In the genomic region with DNA sequence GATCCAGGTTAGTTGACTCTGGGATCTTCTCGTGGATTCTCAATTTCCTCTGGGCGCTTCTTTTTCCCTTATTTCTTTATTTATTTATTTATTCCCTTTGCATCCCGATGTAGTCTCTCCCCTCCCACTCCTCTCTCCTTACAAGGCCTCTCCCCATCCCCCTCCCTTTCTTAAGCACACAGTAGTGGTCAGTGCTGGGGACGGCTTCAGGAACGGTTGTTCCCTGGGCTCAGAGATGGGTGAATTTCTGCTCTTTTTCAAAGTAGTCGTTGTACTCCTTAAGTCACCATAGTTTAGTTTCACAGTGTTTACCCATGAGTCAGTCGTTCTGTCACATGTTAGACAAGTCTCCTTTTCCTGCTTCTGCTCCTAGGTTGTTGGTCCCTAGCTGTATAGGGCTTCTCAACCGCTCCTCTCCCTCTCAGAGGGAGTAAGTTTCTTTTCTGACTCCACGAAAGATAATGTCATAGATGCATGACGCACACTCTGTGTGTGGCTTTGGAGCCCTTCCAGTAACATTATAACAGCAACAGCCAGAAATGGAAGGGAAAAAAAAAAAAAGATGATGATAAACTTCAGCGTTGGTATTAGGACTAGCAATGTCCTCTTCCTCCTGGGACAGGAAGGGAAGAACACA, we compare ENCODE assay signal across 13 mouse cellular contexts.
DNase-seq lines count a peak whose midpoint lies in the region; ATAC-seq and TF ChIP-seq lines count a peak whose summit lies in the region.
"Had no signal": no experiment of that assay in that cellular context is flagged by ENCODE, and none has a peak within 500 bp of the region (broad histone marks: within the 10 kb centered on the region; RNA-seq: fewer than 3 reads in every experiment).

No protein-coding gene starts in this region.

- H3K4me1 ChIP-seq in heart, embryonic 16.5 days (ENCODE audit: control insufficient read depth, insufficient read depth, low read length) = peaks cover 11% of the 10 kb centered on the region
- H3K4me1 ChIP-seq in heart, embryonic 12.5 days (replicated peaks) = peaks cover 20% of the 10 kb centered on the region
- no peaks in the 10 kb centered on the region for H3K4me1 ChIP-seq in lung, adult 2 months (ENCODE audit: control insufficient read depth, insufficient read depth, low read length)
- peaks cover 9% of the 10 kb centered on the region; the same call in 1 of the 2 replicates for H3K4me1 ChIP-seq in intestine, embryonic 15.5 days (replicated peaks)
- H3K4me1 ChIP-seq: neural tube, embryonic 15.5 days had no signal

- no peaks in the 10 kb centered on the region for H3K9me3 ChIP-seq in heart, embryonic 16.5 days (replicated peaks; ENCODE audit: control insufficient read depth, low read length)
- peaks cover 3% of the 10 kb centered on the region; the same call in 1 of the 2 replicates for H3K9me3 ChIP-seq in heart, embryonic 12.5 days (replicated peaks)
- H3K9me3 ChIP-seq in intestine, embryonic 15.5 days = no peaks in the 10 kb centered on the region
- H3K9me3 ChIP-seq: midbrain, embryonic 12.5 days; neural tube, embryonic 15.5 days had no signal

- TF ChIP-seq CTCF in lung, adult 2 months (IDR thresholded peaks at IDR 0.05; ENCODE audit: insufficient read depth, low read length) = no peak

- H3K4me2 ChIP-seq in heart, embryonic 16.5 days (ENCODE audit: low read depth, low read length) = no peak overlapping the region
- H3K4me2 ChIP-seq in heart, embryonic 12.5 days = no peak overlapping the region
- no peak overlapping the region for H3K4me2 ChIP-seq in intestine, embryonic 15.5 days (replicated peaks)
- H3K4me2 ChIP-seq: midbrain, embryonic 12.5 days; neural tube, embryonic 15.5 days had no signal

- H3K4me3 ChIP-seq in heart, embryonic 16.5 days (ENCODE audit: low read length) = no peak overlapping the region
- H3K4me3 ChIP-seq in heart, embryonic 12.5 days = no peak overlapping the region
- no peak overlapping the region for H3K4me3 ChIP-seq in lung, adult 2 months (replicated peaks; ENCODE audit: extremely low read depth, low read depth, low read length)
- H3K4me3 ChIP-seq in intestine, embryonic 15.5 days (replicated peaks) = no peak overlapping the region
- H3K4me3 ChIP-seq: gastrocnemius, adult 2 months; midbrain, embryonic 12.5 days; neural tube, embryonic 15.5 days had no signal

- DNase-seq in lung, postnatal 10 days = peak; percentile 13
- DNase-seq in lung, adult 2 months = no peak
- no peak for DNase-seq in c-Kit-positive CD71-positive TER-119-positive erythroid progenitor cells, embryonic 14.5 days (ENCODE audit: low spot score)
- DNase-seq: cerebellum, adult 9-11 months; gastrocnemius, adult 2 months; lung, postnatal 14 days; thymus, postnatal 4 days had no signal

- no peaks in the 10 kb centered on the region for H3K36me3 ChIP-seq in heart, embryonic 16.5 days (ENCODE audit: control insufficient read depth, insufficient read depth)
- H3K36me3 ChIP-seq in heart, embryonic 12.5 days = no peaks in the 10 kb centered on the region
- H3K36me3 ChIP-seq in intestine, embryonic 15.5 days = no peaks in the 10 kb centered on the region
- H3K36me3 ChIP-seq: midbrain, embryonic 12.5 days; neural tube, embryonic 15.5 days had no signal

- H3K27me3 ChIP-seq in heart, embryonic 16.5 days (ENCODE audit: control insufficient read depth, insufficient read depth, low read length) = no peaks in the 10 kb centered on the region
- H3K27me3 ChIP-seq in heart, embryonic 12.5 days (replicated peaks) = no peaks in the 10 kb centered on the region
- no peaks in the 10 kb centered on the region for H3K27me3 ChIP-seq in intestine, embryonic 15.5 days (replicated peaks)
- H3K27me3 ChIP-seq: midbrain, embryonic 12.5 days; neural tube, embryonic 15.5 days had no signal

- 53% methylated on average over 11 of the region's 11 CpGs for WGBS in heart, embryonic 16.5 days
- 56% methylated on average over 11 of the region's 11 CpGs for WGBS in heart, embryonic 12.5 days
- WGBS in lung, adult 2 months = 52% methylated on average over 11 of the region's 11 CpGs
- WGBS in intestine, embryonic 15.5 days = 58% methylated on average over 11 of the region's 11 CpGs

- peak; percentile 60; the same call in 1 of the 2 replicates for ATAC-seq in heart, embryonic 16.5 days (replicated peaks; ENCODE audit: extremely low read depth, insufficient read depth, low FRiP score)
- no peak for ATAC-seq in heart, embryonic 12.5 days (ENCODE audit: insufficient number of reproducible peaks, low FRiP score)
- ATAC-seq in common myeloid progenitor, adult 5-6 weeks (replicated peaks; ENCODE audit: low read depth, poor library complexity, severe bottlenecking) = peak; percentile 75
- ATAC-seq in intestine, embryonic 15.5 days = no peak

- H3K9ac ChIP-seq in heart, embryonic 16.5 days (ENCODE audit: low read length) = no peak overlapping the region
- no peak overlapping the region for H3K9ac ChIP-seq in heart, embryonic 12.5 days
- H3K9ac ChIP-seq in intestine, embryonic 15.5 days = no peak overlapping the region
- H3K9ac ChIP-seq: midbrain, embryonic 12.5 days; neural tube, embryonic 15.5 days had no signal

- TF ChIP-seq POLR2A in lung, adult 2 months (IDR thresholded peaks at IDR 0.05; ENCODE audit: borderline replicate concordance, extremely low read depth, low read depth, low read length) = no peak

- no peak overlapping the region for H3K27ac ChIP-seq in heart, embryonic 16.5 days (ENCODE audit: low read length)
- no peak overlapping the region for H3K27ac ChIP-seq in heart, embryonic 12.5 days (ENCODE audit: poor library complexity, severe bottlenecking)
- H3K27ac ChIP-seq in intestine, embryonic 15.5 days = no peak overlapping the region
- H3K27ac ChIP-seq: gastrocnemius, adult 2 months; midbrain, embryonic 12.5 days; neural tube, embryonic 15.5 days had no signal

Comparison
In these comparisons a context has a peak if more than half of its experiments do, and no peak if none do; other contexts are left out.
1. ATAC-seq: peak in heart, embryonic 16.5 days (single experiment) and common myeloid progenitor, adult 5-6 weeks (single experiment); none in heart, embryonic 12.5 days (single experiment) and intestine, embryonic 15.5 days (single experiment).